Mouse (Mus musculus) frontal cortex, postnatal 36 days (tissue): ENCODE measurements at regions not wholly inside any gene's neighbourhood (a gene's known extent, or its start where the extent isn't known, plus 50 kb on each side); places are given as distances from the start of the nearest gene placed in this dataset.
"Not testable (repeated sequence)": the region's sequence is repeated elsewhere in the genome, so short reads cannot be mapped to it uniquely, and the experiment has no call there.

Experiments
- DNase-seq, 2 experiments: peaks; one replicate each; pipeline ENCODE4 v3.0.0; 2022; ENCODE audit warnings: low spot score in 2 of 2

DNA sequence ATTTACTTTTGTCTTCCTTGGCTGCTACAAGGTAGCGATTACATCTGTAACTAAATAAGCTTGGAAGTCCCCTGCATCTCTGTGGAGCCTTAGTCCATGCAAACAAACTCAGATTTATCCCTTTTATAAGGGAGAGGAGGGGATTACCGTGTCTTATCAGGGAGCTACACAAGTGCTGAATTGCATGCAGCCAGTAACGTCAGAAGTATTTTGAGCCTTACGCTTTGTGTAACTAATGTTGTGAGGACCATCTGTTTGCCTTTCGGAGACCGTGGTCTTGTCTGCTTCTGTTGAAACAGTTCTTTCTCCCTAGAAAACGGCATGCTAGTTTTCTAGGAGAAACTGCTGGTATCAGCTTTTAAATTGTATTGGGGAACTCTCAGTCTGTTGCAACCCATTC lies 58.0 kb upstream of the Dmrta1 start:
- peak in 1 of 2 experiments; percentile 9 for DNase-seq

DNA sequence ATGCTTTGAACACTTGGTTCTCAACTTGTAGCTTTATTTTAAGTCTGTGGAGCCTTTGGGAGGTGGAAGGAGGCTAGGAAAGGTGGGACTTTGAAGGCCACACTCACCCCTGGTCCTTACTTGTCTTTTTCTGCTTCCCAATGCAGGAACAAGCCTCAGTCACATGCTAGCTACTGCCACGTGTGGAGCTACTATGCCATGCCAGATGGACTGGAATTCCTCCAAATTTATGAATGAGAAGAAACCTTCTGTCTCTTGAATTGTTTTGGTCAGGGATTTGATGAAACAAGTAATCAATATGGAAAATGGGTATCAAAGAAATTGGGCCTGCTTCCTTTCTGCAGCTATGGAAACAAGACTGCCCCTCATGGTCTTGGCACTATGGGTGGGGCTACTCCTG lies 74.5 kb upstream of the Dmrta1 start:
- DNase-seq: no peak

DNA sequence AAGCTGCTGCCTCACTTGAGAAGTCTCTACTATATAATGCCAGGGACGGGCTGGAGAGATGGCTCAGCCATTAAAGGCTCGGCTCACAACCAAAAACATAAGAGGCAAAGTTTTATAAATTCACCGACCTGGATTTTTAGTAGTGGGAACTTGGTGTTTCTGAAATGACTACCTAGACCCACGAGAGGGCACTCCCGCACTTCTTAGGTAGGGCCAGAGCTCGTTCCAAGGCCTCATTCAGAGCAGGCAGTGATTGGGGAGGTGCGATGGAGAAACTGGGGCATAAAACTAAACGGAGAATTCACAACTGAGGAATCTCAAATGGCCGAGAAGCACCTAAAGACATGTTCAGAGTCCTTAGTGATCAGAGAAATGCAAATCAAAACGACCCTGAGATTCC lies 103.7 kb upstream of the Dmrta1 start:
- peak; percentile 38 to 57 for DNase-seq

DNA sequence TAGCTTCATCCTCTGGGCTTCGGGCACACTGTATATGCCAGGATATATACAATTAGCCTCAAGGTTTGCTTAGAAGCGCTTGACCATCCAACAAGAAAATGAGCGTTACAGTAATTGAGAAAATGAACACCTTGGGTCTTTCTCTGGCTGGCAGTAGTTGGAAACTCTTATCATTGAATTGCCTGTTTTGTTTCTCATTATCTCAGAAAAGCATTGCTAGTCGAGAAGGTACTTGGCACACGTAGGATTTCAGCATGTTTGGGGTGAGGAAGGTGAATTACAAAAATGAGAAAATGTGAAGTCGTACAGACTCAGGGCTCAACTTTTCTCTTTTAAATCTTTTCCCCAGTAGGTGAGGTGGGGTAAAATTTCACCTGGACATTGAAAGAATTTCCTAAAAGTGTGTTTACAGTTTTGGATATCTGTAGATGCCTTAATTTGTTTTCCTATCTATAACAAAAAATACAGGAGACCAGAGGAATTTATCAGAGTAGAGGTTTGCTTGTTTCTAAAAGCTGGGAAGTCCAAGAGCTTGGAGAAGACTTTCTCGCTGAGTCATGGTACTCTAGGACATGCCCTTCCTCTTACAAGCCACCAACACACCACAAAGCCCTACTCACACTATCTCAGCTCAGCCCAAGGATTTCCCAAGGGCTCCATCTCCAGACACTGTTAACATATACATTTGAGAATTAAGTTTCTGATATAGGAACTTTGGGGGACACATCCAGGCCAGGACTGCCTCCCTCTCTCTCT lies 124.3 kb upstream of the Dmrta1 start:
- no peak for DNase-seq

DNA sequence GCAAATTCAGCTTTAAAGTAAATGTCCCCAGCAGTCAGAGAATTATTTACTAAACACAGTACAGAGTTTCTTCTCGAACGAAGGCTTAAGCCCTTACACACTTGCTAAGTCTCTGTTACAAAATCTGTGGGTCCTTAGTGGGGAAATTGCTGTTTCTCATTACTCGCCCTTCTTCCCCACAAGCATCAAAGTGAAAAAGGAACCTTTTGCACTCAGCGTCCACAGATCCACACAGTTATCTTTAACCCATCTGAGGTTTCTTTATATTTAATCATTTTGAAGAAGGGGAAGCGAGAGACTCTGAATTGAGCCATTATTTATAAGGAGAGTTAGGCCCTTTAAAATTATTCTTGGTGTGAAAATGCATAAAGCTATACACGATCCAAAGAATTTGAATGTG lies 126.7 kb upstream of the Dmrta1 start:
- DNase-seq: no peak

DNA sequence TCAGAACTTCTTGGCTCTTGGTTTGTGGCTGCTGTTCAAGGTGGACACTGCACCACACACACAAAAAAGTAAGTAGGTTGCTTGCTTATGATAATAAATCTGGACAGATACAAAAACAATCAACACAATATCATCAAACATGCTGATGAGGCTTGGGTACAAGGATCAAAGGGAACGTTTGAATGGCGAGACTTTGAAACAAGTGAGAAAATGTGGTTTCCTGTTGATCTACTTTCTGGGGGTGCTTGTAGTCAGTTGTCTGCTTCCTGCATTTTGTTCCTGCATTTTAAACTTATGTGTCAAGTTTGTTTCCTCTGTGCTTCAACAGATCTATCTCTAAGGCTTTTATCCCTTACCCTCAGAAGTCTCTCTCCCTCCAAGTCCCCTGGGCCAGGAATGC lies 128.7 kb upstream of the Dmrta1 start:
- no peak for DNase-seq

DNA sequence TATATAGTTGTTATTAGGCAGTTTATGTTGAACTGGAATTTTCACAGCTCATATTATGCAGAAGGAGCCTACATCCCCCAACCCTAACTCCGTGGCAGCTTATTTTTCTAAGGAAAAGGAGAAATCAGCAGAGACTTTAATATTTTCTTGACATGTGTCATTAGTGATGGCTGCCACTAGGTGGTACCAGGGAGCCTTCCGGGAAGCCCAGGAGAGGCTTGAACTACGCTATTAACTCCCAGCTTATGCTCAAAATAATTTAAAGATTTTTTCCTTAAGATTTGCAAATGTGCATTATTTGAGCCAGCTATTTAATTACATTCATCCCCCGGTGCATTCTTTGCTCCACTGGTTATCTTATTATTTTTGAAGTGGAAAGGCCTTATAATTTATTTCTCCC lies 146.8 kb upstream of the Dmrta1 start:
- DNase-seq: peak; percentile 23 to 26

DNA sequence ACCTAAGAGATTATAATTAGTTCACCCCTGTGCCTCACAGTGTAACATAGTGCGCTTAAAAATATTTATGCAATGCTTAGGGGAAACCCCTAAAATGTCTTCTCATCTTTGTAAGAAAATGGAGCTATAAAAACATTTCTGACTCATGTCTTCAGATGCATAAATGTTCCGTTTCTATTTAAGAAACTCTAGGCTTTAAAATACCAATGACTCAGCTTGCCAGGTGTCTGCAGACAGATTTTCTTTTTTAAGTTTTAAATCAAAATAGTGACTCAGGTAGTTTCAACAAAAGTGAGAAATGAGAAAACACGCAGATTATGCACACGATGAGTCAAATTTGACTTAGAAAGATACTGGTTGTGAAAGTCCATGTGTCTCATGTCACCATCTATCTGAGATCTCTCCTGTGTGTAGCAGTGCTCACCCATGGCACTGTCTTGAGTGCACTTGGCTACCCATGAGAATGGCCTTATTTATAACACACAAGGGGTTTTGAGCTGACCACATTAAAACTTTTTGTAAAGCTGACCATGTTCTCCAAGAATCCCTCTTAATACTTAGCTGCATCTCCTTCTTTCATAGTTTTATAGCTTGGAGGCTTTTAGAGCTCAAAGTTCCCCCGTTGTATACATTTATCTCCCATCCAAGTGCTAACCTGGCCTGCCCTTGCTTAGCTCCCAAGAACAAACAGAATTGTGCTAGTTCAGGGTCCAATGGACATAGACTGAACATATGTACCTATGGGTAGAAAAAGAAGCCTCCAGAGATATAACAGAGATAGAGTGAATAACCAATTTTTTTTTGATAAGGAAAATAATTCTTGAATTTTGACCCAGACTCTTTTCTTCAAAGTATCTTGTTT lies 149.0 kb upstream of the Dmrta1 start:
- peak in 1 of 2 experiments; percentile 26 for DNase-seq

DNA sequence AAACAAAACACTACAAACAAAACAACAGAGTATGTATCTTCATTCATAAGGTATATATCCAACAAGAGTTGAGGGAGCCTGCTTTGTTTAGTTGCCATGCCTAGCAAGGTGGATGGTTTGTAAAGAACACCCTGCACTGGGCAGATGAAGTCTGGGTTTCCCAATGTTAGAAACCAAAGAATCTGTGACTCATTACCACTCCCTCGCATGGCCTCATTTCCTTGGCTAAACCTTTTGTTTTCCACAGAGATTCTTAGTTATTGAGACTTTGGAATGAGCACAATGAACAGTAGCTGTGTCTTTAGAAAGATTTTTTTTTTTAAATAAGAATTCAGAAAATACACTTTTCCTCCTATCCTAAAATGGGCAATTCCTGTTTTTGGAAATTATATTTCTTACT lies 151.3 kb upstream of the Dmrta1 start:
- DNase-seq: no peak

DNA sequence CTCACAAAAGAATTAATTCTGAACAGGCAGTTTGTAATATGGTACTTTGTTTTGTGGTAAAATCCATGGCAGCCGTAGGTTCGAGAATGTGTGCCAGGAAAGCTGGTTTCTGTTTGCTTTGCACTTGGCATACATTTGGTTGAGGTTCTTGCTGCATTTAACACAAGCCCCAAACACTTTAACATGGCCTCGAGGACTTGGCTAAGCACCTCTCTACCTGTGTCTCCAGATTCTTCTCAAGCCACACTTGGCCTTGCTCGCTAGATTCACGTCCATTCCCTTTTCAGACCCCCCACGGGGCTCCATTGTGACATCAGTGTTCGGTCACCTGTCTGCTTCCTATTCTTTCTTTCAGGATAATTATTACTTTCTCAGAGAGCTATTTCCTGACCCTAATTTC lies 151.9 kb upstream of the Dmrta1 start:
- DNase-seq: no peak

DNA sequence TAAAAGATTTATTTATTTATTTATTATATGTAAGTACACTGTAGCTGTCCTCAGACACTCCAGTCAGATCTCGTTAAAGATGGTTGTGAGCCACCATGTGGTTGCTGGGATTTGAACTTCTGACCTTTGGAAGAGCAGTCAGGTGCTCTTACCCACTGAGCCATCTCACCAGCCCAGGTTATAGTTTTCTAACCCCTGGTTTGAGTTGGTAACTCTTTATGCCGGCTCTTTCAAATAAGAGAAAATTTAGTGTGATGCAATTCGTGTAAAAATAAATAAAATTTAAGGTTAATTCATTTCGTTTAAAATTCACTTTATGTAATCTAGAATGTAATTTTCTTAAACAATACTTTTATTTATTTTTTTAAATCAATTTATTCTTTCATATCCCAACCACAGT lies 153.7 kb upstream of the Dmrta1 start:
- not testable (repeated sequence) for DNase-seq

DNA sequence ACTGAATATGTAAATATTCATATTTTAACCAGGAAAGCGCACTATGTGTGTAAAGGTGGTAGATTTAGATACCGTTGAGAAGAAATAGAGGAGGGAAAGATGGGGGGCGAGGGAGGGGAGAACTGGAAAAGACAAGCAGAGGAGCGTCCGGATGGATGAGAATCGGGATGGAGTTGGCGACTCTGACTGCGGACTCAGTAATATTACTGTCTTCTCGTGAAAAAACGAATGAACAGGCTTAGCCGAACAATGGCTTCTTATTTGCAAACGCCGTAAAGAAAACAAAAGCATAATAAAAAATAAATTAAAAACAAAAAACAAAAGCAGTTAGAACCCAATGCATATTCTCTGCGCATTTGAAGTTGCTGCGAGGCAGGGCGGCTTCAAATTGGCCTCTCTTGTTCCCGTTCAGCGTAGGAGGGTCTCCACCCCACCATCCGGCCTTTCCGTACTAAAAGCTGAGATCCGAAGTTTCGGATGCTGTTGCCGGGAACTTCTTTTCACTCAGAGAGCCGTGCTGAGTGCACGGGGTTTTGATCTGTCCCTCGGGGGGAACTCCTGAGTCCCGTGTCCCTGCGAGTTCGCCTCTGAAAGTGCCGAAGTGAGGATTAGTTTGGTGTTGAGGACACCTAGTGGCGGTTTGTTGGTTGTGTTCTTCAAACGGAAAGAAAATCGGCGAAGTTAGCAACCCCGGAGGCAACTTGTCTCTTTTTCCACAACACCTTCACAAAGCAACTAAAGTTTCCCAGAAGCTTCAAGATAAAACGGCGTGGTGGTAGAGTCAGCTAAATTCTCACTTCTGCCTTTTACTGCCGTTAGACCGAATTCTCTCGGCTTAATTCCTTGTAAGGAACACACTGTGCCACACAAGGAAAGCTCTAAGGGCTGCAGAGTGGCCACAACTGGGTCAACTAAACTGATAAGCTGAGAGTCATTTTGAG lies 154.7 kb upstream of the Dmrta1 start:
- peak; percentile 53 to 62 for DNase-seq

DNA sequence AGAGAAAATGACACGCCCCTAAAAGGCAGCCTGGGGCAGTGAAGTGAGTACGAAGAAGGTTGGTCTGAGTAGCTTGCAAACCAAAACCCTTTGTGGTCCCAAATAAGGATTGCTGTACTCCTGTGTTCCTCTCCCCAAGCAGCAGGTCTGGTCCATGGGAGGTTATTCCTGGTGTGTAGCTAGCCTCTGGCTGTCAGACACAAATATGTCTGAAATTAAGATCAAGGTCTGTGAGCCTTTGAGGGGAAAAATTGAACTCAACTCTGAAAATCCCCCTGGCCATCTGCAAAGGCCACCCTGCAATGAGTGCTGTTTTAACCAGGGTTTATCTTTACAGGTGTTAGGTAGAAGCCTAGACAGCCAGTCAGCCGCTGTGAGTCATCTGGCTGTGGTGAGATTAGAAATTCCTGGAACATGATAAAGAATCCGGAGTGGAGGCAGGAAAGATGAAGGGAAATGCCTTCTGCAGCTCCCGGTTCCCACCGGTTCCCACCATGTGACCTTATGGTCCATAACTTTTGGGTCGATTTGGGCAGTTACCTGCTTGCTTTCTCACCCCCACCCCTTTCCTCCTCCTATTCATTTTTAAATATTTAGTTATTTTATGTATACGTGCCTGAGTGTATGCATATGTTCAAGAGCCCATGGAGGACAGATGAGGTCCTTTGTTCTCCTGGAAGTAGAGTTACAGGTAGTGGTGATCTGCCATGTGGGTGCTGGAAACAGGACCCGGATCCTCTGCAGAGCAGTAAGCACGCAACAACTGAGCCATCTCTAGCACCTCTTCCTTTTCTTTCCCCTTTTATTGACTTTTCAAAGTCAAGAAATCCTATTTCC lies 155.6 kb upstream of the Dmrta1 start:
- no peak for DNase-seq

DNA sequence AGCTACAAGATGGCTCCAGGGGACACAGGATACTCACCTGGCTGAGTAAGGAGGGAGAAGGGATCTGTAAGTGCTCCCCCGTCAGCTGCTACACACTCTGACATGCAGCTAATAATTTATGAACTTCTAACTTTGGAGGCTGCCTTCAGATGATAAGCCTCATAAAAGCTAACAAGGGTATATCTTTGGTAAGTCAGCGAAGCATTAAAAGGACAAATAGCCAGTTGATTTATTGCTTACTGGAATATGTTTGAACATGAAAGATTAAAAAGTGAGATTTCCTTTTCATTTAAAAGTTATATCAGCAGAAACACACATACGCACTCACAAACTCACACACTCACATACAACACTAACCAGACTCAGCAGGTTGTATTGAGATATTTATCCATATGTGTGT lies 161.2 kb upstream of the Dmrta1 start:
- DNase-seq: no peak

DNA sequence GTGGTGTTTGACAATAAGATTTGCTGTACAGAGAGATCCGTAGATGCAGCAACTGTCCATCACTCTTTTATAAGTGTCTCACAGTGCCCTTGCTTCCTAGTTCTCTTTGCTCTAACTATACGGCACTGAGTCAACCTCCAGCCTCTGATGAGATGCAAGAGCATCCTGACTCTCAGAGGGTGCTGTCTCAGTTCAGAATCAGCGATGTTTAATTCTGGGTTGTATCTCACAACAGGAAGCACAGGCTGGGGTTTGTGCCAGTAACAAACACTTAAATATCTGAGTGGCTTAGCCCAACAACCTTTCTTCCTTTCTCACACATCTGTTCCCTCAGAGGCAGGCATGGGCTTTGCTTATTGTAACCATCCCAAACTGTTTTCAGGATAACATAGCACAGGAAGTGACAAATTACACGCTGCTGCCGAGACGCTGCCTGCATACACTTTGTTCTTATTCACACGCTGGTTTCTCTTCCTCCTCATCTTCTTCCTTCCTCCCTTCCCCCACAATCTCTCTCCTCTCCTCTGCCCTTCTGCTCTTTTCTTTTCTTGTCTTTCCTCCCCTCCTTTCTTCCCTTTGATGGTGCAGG lies 163.3 kb upstream of the Dmrta1 start:
- no peak for DNase-seq

DNA sequence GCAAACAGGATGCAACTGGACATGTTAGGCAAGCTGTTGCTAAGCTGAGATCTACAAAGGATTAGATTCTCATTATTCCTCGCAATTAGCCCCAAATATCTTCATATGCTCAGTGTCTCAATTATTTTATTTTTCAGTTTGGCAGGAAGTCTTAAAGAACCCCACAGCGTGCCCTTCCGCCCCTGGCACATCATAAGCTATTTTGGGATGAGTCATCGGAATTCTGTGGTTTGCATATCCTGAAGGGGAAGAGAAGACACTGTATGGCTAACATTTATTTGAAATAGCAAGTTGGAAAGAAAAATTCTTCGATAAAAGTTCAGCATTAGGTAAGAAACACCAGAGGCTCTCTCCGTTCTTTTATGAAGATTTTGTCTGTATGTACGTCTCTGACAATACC lies 164.3 kb upstream of the Dmrta1 start:
- DNase-seq: no peak

DNA sequence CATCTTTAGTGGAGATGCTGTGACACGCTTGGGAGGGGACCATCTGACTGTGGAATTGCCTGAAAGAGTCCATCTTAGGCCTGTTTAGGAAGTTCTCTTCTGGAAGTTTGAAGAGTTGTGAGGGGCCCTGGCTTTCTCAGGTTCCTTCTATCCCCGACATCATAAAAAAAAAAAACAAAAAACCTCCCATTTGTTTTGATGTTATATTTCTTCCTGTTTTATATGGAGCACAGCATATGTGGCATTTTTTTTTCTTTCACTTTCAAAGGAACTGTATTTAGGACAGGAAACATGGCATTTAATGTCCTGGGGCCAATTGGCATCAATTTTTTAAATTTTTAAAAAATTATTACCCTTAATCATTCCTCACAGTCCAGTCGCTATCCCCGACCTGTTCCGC lies 168.6 kb upstream of the Dmrta1 start:
- no peak for DNase-seq

DNA sequence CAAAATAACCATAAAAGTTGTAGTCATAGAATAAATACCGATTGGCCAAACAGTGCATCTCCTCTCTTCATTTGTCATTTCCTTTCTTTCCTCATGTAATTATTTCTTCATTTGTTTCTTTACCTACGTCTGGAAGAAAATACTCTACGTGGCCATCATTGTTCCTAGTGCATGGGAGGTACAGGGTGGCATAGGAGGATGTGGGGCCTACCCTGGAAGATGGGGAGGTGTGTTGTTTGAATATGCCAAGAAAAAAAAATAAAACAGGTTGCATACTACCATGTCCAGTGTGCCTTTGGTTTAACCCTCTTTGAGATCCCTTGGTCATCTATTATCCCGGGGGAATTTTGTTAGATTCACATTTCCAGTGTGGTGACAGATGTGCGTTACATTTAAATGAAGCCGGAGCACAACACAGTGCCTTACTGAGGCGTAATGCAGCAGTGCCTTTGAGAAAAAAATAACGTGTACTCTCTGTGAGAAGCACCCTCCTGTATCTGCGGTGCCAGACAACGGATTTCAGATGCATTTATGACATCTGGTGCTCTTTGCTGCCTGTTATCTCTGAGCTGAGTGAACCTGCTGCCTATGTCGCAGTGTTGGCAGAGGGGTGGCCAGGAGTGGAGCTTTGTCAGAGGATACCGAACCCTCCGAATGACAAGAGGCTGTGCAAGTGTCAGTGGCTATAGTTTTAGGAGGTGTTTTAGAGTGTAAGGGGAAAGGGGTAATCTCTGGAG lies 169.4 kb upstream of the Dmrta1 start:
- no peak for DNase-seq

DNA sequence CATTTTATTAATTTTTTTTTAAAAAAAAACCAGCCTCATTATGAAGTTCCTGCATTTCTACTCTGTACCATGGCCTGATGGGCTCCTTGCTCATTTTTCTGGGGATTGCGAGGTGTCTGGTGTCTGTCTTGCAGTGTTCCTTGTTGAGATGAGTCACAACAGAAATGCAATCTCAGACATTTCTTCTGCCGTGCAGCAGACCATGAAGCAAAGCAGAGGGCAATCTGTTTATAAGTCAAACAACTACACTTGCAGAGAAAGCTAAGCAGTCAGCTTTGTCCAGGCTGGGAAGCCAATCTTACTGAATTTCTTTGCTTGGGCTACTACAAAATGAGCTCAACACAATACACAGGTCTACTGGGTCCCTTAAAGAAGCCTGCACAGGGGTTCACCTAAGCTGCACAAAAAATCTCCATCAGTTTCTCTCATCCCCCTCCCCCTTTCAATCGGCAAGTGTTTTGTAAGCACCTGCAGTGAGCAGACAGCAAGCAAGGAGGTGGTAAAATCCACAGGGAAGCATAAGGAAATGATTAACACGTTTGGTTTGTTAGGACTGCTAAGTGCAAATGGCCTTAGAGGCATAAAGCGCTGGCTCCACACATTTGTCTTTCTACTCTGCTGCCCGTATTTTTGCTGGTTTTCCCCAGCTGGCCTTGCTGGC lies 171.0 kb upstream of the Dmrta1 start:
- DNase-seq: no peak
